Mouse (Mus musculus): ENCODE measurements around the gene Gpr165. TPM values are rescaled to one million over a fixed set of nuclear protein-coding genes. Genes with fewer than 3 reads are reported as not detected.

Gene Gpr165
- polyA plus RNA-seq (2015; fragmentation: Nextera tagmentation; extraction: Ambion mirVana): 0.30 and 0.69 TPM in 2 replicates

DNA sequence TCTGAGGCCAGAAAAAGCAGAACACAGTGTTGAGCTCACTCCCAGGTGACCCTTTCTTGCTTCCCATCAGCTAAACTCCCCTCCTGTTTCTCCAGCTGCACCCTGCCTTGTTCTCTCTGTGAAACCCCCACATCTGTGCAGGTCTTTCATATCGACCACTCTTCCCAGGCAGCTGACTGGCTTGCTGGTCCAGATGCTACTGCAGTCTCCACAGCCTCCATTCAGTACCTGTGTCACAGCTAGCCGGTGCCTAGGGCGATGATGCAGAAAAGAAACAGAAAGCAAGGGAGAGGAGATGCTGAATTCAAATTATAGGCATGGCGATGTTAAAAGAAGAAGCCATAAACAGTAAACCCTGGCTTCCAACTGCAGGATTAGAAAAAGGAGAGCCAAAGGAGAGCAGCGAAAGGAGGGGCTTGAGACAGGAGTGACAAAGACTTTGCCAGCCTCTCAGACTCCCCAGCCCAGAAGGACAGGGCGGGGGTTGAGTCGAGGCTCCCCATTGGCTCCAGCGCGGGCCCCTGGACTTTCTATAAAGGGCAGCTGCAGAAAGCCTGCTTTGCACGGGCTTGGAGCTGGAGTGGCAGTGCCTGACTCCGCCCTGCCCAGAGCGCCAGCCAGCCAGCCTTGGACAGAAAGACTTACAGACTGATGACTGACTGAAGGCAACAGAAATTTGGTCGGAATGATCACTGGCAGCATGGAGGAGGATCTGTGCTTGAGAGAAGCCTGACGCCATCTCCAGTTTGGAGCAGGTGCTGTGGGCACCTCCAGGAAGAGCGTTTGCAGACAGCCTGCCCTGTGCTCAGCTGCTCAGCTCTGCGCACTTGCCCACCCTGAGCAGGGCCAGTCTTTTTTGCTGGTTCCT is at the start of gene Gpr165:
TSS of gene Gpr165 (plus strand) at position 535 of the 868 bp plus-strand sequence.
- peak; percentile 84; the same call in 1 of the 2 replicates for ATAC-seq (ENCODE audit: insufficient number of reproducible peaks, low FRiP score, low TSS enrichment, low read depth)
- Histone ChIP-seq H3K4me3 (peak within 1 kb of the TSS; percentile 29), H3K27ac (no peak within 1 kb of the TSS), H3K4me1 (no peaks in the 10 kb centered on the region), H3K27me3 (no peaks in the 10 kb centered on the region), H3K4me2 (peak within 1 kb of the TSS; percentile 44), H3K9ac (no peak within 1 kb of the TSS), H3K9me3 (no peaks in the 10 kb centered on the region), H3K36me3 (no peaks in the 10 kb centered on the region)
- WGBS: 17% methylated on average over 16 of the region's 16 CpGs

- Histone ChIP-seq H3K36me3 (no peaks in the 10 kb centered on the region), H3K4me3 (no peak overlapping the region), H3K4me2 (no peak overlapping the region), H3K4me1 (no peaks in the 10 kb centered on the region), H3K9me3 (no peaks in the 10 kb centered on the region), H3K27ac (no peak overlapping the region), H3K27me3 (no peaks in the 10 kb centered on the region), H3K9ac (no peak overlapping the region)
- 50% methylated on average over 1 of the region's 1 CpGs for WGBS
- ATAC-seq (ENCODE audit: insufficient number of reproducible peaks, low FRiP score, low TSS enrichment, low read depth): no peak
These were observed 38.4 kb upstream of the Gpr165 start for GRCm38 (mm10) chrX:96674871-96675270.
